Mouse (Mus musculus): Measurements from ENCODE around the gene Fry.
A peak's percentile ranks its signal among the peaks of the same experiment; 100 is the strongest.

The Fry gene

DNA sequence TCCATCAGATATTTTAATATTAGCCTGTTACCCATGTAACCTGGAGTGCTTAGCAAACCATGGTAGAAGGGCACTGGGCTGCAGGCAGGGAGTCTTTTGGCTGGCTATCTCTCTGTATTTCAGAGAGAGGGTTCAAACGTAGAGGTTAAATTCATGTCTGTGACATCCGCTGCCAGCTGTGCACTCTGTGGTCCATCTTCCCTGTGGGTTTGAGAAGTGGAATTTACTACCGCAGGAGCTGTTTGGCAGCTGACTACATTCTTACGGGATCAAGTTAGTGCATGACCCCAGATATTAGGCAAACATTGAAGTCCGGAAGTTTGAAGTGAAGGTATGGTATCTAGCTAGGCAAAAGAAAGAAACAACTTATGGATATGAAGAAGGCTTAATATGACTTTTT lies 222.5 kb downstream of the Fry start:
- no peak for DNase-seq (ENCODE audit: low spot score)

DNA sequence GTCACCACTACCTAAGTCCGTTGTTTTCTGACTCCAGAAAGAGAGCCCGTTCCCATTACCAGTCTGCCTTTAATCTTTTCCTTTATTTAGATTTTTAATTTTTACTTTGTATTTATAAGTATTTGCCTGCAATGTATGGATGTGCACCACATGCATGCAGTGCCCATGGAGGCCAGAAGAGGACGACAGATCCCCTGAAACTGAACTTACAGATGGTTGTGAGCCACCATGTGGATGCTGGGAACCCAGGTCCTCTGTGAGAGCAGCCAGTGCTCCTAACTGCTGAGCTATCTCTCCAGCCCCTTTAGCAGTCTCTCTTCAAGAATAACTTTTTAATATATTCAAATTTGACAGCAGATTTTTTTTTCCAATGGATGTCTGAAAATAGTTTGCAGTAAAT lies 223.7 kb downstream of the Fry start:
- no peak for DNase-seq (ENCODE audit: low spot score)

DNA sequence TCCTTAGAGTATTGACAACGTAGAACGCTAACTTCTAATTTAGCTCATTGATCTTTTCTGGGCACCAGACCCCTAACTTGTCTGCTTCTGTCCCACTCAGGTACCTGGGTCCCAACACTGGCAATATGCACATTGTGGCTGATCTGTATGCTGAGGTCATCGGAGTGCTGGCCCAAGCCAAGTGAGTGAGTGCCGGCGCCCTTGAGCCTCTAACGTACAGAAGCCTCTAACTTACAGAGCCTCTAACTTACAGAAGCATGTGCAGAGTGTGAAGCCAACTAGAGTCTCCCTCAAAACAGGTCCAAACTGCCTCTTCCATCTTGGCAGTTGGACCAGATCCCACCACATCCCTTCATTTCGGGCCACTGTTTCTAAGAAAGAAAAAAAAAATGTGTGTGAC lies 227.5 kb downstream of the Fry start:
- DNase-seq (ENCODE audit: low spot score): no peak

DNA sequence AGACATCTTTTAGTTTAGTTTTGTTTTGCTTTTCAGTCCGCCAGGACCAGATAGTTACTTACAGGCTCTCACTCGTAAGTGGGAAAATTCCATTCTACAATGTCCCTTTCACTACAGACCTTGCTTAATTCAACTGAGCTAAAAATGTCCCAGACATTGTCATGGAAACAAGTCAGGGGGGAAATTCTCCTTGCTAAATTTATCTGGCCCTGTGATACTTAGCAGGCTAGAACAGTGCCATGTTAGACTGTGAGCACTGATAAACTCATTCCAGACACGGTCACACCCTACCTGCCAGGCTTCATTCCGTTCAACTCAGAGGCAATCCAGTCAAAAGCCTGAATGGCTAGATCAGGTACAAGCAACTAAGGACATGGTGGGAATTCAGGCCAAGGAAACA lies 227.9 kb downstream of the Fry start:
- peak; percentile 65 for DNase-seq (ENCODE audit: low spot score)

DNA sequence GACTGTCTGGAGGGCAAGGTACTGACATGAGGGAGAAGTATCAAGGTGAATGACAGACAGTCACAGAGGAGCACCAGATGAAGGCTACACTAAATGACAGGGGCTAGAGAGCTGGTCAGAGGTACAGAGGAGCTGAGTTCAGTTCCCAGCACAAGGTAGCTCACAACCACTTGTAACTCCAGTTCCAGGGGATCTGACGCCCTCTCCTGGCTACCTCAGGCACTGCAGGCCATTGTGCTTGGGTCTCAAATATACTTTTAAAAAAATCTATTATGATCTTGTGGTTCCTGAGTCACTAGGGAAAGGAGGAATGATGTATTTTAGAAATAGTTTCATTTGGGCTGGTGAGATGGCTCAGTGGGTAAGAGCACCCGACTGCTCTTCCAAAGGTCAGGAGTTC lies 229.4 kb downstream of the Fry start:
- no peak for DNase-seq (ENCODE audit: low spot score)

DNA sequence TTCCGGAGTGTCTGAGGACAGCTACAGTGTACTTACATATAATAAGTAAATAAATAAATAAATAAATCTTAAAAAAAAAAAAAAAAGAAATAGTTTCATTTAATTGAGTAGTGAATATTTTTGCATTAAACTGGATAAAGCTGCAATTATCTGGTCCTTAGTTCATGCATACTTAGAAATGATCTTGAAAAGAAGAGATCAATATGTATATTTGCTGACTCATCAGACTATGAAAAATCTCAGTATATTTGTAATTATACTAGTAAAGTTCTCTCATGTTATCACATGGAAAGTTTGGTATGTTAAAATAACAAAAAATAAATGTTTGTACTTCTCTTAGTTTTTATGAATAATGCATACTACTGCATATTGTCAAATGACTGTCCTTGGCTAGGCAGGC lies 229.9 kb downstream of the Fry start:
- no peak for DNase-seq (ENCODE audit: low spot score)

DNA sequence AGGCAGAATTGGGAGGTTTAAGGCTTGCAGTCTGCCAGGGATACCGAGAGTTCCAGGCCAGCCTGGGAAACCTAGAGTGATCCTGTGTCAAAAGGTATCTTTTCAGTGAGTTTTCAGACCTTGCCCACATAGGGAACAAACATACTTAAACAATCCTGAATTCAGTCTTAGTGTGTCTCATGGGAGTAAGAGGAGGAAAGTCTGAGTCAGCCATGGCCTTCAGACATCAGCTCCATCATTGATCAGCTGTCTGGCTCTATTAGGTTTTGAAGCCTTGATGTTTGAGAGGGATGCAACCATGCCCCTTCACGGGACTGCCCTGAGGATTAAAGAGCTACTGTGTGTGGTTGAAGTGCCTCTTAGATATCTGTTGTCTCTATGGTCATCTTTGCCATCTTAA lies 232.7 kb downstream of the Fry start:
- no peak for DNase-seq (ENCODE audit: low spot score)

DNA sequence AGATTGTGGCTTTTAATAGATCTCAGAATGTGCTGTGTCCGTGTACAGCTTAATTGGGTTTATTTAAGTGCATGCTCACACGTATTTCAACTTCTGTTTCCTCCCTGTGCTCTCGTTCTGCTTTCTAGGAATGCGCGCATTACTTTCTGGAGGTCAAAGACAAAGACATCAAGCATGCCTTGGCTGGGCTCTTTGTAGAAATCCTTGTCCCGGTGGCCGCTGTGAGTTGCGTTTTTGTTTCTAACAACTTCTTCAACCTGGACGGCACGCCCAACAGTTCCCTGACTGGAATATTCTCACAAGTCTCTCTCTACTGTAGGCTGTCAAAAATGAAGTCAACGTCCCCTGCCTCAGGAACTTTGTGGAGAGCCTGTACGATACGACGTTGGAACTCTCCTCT lies 240.2 kb downstream of the Fry start:
- DNase-seq (ENCODE audit: low spot score): no peak

DNA sequence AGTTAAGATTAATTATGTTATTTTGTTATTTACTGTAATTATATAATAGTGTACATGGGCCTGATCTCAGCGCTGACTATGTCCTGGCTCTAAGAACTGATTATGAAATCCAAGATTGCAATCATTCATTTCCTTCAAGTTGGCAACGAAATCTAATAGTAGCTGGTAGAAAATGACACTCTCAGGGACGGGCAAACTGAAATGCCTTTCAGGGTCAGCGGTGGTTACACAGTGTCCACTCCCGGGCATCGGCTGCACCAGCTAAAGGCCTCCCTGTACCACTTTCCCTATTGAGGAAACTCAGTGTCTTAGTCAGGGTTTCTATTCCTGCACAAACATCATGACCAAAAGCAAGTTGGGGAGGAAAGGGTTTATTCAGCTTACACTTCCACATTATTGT lies 243.8 kb downstream of the Fry start:
- no peak for DNase-seq (ENCODE audit: low spot score)

DNA sequence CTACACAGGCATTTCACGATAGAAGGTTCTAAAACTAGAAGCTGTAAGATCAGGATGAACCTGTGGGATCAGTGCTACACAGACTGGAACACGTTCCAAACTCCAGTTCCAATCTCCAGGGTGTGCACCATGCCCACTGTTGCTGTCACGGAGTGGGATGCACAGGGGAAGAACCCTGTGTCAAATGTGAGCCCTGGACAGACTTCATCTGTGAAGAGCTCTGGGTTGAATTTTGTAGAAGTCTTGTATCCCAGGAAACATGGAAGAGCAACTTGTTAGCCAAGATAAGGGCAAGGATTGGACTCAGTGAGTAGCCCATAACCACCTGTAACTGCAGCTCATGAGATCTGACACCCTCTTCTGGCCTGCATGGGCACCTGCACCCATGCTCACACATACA lies 246.2 kb downstream of the Fry start:
- DNase-seq (ENCODE audit: low spot score): no peak

DNA sequence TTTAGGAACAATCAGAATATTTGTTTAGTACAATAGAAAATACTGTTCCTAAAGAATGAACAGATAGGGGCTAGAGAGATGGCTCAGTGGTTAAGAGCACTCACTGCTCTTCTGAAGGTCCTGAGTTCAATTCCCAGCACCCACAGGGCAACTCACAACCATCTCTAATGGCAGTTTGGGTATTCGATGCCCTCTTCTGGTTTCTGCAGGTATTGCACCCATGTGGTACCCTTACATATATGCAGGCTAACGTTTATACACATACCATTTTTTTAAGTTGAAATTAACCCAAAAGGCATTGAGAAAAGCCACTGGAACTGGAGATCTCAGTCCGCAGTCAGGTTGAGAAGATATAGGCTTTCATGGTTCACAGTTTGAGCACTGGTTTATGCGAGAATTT lies 248.6 kb downstream of the Fry start:
- no peak for DNase-seq (ENCODE audit: low spot score)

DNA sequence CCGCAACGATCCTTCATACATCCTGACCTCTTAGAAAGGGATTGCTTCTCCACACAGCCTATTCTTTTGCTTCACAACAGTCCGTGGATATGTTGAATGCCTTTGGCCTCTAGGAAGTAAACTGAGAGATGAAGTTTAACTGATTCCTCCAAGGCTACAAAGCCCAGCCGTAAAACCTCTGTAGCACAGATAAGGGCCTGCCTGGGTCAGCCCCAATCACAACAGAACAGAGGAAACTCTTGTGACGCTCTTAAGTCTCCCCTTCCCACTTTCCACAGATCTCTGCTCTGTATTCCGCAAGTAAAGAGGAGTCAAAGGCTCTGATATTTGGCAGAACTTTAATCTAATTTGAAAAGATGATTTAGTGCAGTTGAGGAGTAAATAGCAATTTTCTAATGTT lies 251.8 kb downstream of the Fry start:
- DNase-seq (ENCODE audit: low spot score): no peak

DNA sequence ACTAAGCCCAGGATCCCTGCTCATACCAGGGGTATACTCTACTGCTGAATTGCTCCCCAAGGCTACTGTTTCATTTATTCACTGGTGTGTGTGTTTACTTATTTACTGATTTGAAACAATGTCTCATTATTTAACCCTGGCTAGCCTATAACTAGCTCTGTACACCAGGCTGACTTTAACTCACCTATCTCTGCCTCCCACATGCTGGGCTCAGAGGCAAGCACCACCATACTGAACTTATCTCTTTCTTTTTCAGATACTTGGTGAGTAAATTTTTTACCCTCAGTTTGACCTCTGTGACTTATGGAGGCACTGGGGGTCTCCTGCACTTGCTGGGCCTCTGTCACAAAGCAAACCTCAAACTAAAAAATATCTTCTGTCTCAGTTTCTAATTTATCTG lies 252.4 kb downstream of the Fry start:
- no peak for DNase-seq (ENCODE audit: low spot score)

DNA sequence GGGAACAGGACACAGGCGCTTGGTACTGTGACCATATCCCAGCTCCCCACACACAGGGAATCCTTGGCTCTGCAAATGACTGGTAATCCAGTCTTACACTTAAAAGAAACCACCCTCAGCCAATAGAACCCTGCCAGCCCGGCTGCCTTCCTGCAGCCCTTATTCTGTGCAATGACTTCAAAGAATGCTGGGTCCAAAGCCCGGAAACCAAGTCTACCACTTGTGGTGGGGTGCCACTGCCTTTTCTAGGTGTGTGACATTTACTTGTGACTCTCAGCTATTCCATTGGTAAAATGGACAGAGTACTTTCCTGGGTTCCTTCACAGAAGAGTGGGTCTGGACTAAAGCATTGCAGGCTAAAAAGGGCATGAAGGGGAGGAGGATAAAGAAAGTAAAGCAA lies 254.5 kb downstream of the Fry start:
- no peak for DNase-seq (ENCODE audit: low spot score)

DNA sequence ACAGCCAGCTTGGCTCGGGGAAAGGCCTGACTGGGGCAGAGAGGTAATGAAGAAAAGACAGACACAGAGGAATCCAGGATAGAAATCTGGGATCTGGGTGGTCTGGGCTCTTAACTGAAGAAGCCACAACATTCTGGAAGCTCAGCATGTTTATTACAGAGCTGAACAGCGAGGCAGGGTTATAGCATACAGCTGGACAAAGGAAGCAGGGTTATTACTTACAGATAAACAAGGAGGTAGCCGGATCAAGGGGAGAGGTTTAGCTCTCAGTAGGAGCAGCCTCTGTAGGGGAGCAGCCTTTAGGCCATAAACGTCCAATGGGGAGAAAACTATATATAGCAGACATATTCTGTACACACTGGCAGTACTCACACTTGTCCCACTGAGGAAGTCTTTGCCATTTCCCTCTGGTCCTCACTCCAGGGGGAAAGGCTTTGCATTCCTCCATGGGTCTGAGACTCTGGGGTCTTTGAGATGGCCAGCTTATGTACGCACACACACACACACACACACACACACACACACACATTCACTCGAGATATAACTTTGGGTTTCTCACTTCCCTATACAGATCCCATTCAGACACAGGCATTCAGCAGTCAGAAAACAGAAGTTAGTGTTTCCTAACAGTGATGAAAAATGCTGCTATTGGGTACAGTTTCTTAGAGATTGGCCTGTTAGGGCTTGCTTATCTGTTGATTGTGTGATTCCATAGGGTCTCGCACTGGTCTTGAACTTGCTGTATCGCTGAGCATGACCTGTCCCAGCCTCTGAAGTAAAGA lies 256.5 kb downstream of the Fry start:
- no peak for DNase-seq (ENCODE audit: low spot score)

DNA sequence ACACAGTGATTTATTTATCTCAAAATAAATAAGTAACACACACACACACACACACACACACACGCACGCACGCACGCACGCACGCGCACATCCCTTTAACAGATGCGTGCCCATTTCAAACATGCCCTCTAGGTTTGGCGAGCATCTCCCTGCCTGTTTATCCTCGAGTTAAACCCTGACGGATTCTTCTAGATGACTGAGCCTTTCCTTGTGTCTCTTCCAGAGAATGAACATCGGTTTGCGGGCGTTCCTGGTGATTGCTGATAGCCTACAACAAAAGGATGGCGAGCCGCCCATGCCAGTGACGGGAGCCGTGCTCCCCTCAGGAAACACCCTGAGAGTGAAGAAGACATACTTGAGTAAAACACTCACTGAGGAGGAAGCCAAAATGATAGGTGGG lies 260.1 kb downstream of the Fry start:
- DNase-seq (ENCODE audit: low spot score): no peak

DNA sequence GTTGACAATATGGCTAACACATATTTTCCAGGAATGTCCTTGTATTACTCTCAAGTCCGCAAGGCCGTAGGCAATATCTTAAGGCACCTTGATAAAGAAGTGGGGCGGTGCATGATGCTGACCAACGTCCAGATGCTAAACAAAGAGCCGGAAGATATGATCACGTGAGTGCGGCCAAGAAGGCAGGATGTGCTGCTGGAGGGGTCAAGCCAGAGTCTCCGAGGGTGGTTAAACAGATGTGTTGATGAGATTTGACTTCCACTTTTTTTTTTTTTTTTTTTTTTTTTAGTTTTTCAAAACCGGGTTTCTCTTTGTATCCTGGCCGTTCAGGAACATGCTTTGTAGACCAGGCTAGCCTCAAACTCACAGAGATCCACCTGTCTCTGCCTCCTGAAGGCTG lies 262.3 kb downstream of the Fry start:
- DNase-seq (ENCODE audit: low spot score): no peak

DNA sequence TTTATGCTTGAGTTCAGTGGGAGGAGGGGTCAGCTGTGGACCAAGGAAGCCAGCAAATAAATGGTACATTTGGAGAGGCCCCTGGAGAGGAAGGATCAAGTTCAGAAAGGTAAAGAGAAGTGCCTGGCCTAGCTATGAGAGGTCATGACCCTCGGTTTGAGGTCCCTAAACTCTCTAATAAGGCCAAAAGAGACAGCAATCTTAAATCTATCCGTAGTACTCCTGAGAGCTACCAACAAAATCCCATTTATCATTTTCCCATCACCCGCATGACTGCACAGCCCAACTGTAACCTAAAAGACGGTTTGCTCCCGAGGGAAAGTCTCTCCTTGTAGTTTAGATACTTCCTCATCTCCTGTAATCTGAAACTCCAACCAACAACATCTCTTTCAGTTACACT lies 264.0 kb downstream of the Fry start:
- no peak for DNase-seq (ENCODE audit: low spot score)

DNA sequence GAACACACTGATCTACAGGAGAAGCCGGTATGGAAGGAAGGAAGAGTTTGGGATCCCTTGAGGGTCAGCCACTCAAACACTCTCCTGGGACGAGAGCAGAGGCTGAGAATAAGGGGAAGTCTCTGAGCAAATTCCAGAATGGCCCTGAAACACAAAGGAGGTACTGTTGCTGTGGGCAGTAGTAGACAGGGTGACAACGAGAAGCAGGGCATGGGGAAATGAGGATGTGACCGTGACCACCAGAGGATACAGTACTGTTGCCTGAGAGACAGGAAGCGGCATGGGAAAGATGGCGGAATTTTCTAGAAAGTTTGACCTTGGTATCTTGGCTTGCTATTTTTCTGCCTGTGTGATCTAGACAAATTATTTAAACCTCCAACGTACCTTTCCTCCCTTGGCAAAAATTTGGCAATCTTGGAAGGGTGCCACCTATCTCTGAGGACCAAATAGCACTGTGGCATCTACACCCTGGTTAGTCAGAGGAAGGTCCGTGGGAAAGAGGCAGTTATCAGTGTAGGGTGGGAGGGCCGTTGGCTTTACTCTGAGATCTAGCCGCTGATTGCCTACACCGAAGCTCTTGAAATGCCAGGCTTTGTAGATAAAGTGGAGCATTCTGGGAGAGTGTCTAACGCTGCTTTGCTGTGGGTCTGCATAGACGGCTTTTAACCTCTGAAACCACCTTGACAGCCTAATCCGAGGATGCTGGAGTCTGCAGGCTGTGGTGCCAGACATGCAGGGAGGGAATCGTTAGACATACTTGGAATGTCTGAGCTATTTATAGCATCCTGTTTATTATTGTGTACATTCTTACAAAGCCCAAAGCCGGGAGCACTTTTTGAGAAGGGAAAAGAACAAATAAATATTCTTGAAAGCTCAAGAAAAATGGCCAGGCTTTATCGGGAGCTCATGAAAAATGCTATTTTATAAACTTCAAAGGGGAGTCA lies 266.1 kb downstream of the Fry start:
- no peak for DNase-seq (ENCODE audit: low spot score)

DNA sequence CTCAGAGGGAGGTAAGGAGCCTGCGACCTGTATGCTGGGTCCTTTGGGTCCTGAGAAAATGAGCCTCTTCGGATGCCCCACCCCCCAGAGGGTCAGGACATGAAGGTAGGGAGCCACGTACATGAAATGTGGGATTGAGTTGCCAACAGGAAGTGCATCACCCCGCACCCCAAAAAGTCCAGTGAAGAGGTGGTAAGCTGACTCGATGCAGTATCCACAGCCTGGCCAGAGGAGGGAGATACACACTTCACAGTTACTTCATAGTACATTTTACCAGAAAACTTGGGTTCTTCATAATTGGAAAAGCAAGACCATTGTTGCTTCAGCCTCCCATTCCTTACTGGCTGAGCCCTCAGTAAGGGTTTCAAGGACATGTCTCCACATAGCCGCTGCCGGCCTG lies 266.8 kb downstream of the Fry start:
- DNase-seq (ENCODE audit: low spot score): no peak

DNA sequence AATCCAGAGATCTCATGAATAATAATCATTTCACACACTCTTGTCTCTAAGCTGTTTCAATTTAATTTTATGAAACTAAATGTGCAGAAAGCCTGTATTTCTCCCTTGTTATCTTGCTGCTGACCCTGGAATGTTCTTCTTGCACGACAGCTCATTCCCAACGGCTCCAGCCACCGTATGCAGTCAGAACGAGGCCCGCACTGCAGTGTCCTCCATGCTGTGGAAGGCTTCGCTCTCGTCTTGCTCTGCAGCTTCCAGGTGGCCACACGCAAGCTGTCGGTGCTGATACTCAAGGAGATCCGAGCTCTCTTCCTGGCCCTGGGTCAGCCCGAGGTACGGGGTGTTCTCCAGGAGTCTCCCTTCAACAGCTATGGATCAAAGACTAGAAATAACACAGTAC lies 270.2 kb downstream of the Fry start:
- DNase-seq (ENCODE audit: low spot score): no peak

DNA sequence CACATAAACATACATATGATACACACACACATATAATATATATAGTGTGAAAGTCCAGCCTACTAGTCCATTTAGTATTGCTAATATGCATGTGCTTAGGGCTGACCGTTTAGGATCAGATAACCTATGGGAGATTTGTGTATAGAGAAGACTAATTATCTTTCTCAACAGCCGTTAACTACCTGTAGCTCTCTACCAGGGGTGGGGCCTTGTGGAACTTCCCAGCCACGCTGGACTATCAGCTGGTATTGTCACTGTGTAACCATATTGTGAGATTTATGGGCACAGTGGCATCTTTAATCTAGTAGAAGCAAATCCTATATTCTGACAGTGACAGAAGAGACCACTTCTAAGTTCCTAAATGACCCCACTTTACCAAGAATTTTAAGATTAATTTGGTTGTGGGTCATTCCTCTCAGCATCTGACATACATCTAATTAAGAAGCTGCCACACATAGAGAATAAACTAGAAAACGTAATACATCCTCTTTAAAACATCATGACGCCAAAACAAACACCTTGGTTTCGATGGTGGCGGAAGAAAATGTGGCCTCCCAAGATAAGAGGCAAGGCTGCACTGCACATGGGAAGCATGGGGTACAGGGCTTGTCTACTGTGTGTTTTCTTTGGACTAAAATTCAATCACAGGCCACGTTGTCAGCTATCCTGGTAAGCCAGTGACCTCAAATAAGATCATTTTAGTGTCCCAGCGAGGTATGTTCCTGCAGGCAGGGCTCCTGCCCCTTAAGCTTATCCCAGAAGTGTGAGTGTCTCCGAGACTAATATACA lies 271.3 kb downstream of the Fry start:
- DNase-seq (ENCODE audit: low spot score): no peak

DNA sequence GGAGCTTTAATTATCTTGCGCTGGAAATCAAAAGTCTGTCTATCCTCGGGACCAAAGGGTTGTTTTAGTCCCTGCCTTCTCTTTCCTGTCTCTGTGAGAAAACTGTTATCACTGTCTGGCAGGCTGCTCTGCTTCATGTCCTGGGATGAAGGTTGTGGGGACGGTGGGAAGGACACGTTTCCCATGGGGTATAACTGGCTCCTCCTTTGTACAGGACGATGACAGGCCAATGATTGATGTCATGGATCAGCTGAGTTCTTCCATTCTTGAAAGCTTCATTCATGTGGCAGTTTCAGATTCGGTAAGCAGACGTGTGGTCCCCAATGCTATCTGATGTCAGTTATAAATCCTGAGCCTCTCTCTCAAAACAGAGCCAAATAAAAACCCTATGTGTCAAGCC lies 272.0 kb downstream of the Fry start:
- DNase-seq (ENCODE audit: low spot score): no peak
